Mouse (Mus musculus) 3134 (cell line): Measurements from ENCODE around the gene Stpg1.

ENCODE experiments used
- DNase-seq: peaks from one replicate; pipeline ENCODE4 v3.0.0-alpha.2; 2011; ENCODE audit warnings: low spot score; ENCODE audit not compliant: insufficient read length; ENCODE audit errors: extremely low read depth

Gene Stpg1

DNA sequence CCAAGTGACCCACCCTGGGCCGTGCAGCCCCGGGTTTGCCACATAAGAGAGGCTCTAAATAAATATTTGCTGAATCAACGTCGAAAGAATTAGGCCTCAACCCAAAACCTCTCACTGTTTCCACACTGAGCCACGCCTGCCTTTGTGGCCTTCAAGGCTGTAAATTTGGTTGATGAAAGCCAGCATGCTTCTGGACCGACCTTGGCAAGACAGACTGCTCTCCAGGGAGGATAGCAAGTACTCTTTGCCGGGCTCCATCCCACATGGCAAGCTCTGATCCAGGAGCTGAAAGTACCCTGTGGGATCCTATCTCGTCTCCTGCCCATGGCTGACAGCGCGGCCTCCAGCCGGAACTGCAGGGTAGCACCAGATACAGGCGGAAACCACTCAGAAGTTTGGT is 14.9 kb downstream of the Stpg1 start:
- DNase-seq, result no peak

DNA sequence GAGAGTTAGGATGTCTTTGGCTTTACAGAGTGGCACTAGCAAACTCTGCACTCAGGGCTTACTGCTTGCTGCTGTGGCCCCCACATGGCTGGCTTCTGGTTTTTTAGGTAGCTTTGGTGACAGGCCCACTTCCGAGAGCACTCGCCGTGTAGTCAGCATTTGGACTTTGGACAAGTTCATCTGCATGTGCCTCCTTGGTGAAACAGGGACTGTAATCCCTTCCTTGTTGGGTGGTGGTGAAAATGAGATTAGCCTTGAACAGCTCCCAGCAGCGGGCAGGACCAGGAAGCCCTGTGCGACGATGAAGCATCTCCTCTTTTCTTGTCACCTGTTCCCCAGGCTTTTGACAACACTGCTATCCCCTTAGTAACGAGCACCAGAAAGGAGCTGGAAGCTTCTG is 19.3 kb downstream of the Stpg1 start:
- no peak for DNase-seq

DNA sequence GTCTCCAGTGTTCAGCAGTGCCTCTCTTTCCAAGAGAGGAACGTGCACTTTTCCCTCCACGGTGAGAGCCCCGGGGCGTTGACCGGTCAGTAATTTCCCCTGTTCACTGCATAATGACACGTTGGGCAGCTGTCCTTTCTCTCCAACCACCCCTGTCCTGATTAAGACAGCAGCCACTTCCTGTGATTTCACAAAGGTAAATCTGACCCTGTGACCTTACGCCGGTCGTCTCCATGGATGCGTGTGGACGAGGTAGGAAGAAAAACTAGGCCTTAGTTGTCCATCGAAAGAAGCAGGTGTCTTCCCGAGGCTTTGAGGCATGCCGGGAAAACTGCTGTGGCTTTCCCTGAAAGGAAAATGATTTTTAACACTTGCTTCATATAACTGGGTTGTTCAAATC is 20.3 kb downstream of the Stpg1 start:
- DNase-seq, result no peak

DNA sequence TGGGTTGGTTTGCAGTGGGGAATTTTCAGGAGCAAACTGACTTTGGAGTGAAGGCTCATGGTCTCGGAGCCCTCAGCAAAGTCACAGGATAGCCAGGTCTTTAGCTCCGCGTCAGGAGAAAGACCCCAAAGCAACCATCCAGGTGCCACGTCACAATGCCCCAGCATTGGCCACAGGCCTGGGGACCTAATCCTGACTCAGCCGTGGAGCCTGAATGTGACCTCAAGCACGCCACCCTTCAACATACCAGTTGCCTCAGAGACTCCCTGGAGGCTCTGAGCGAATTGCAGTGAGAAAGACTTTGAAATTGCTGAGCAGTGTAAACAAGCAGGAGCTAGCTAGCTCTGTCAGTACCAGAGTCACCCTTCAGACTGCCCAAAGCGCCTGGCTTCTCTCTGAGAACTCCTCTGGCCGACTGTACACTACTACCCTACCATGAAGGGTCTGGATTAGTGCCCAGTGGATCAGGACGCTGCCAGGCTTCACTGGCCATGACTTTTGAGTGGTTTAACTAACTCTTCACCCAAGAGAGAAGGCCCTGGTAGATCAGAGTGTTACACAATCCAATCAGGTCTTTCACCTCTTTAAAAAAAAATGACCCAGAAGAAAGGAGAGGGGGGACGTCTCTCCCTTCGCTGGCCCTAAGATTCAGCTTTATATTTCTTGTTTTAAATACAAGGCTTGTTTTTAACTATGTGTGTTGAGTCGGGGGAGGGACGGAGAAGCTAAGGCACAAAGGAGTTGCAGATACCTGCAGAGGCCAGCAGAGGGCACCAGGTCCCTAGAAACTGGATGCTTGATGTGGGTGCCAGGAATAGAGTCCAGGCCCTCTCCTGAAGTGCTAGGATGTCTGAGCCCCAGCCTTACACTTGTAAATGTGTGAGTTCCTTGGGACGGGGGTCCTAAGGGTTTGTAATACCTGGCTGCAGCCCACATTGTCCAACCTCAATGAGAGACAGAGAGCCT is 22.0 kb downstream of the Stpg1 start:
- no peak for DNase-seq

DNA sequence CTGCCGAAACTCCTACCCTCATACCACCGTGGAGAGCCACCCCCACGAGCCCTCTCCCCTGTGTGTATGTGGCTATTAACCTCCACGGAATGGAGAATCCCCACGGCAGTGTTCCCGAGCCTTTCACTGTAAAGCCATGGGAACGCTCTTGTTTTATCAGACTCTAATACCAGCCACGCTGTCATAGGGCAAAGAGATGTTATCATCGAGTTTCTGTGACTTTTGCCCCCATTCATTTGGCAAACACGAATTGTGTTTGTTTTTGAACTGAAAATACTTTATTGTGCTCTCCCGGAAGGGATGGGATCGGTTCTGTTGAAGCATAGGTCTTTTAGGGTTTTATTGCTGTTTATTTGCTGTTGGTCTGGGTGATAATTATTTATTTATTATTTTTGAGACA is 23.5 kb downstream of the Stpg1 start:
- DNase-seq, result no peak

DNA sequence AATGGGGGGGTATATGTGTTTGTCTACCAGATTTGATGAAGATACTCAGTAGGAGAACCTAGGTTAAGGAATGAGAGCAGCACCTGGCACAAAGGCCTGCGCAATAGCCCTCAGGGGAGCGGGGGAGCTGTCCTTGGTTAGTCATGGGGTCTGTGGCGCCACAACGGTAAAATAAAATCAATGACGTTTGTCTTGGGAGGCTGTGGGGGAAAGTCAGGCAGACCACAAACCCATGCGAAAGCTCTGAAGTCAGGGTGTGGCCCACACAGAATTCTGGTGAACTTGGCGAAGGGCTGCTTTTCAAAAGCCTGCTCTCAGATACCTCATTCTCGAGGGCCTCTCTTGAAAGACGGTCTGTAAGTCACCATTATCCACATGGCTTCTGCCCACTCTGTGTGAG is 25.8 kb downstream of the Stpg1 start:
- no peak for DNase-seq

DNA sequence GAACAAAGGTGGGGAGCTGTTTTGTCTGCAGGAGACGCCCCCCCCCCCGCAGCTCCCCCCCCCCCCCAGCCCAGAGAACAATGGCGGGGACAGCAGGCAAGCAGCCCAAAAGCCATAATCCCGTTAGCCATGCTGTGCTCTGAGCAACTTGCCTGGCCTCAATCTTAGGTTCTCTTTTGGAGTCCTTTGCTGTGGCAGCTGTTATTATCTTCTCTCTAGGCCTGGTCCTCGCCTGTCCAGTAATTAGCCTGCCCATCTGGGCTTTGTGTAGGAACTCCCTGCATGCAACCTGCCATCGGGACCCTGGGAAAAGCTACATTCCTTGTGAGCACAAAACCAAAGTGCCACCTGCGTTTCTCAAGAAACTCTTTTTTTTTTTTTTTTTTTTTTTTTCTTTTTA is 29.3 kb downstream of the Stpg1 start:
- DNase-seq, result no peak

DNA sequence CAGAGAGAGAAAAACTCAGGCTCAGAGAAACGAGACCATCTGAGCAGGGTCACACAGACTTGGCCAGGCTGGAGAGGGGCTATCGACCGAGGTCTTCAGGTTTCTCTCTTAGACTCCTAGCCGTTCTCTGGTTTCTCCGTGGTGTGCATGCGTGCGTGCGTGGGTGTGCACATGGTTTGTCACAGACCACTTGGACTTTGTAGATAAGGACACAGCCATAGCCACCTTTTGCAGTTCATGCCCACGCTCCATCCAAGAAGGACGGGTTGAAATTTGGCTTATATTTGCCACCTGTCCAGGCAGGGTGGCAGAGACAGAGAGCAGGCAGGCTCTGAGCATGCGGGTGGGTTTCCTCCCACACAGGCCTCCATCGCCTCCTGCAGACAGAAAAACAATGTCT is 30.5 kb downstream of the Stpg1 start:
- DNase-seq, result no peak

DNA sequence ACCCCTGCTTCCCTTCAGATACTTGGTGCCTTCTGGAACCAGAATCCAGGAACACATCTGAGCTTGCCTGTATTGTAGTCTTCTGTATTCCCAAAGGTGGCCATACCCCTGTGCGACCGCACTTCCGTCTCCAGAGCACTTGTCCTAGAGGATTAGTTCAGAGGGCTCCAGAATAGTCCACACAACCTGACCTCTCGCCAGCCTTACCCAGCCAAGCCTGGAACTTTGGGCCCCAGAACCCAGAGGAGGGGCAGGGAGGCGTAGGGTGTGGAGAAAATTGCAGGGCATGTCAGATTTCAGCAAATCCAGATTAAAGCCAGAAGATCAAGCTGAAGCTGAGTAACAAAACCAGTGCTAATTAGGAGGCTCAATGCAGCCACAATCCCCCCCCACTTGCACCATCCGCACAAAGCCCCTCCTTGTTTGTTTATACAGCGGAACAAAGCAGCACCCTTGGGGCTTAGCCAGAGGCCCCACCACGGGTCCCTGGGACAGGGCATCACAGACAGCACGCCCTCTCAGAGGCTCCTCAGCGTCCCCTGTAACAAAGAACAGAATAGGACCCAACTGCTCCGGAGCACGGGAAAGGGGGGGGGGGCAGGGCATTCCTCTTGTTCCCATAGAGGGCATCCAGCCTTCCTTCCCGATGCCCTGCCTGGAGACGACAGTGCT is 31.6 kb downstream of the Stpg1 start:
- DNase-seq, result no peak

DNA sequence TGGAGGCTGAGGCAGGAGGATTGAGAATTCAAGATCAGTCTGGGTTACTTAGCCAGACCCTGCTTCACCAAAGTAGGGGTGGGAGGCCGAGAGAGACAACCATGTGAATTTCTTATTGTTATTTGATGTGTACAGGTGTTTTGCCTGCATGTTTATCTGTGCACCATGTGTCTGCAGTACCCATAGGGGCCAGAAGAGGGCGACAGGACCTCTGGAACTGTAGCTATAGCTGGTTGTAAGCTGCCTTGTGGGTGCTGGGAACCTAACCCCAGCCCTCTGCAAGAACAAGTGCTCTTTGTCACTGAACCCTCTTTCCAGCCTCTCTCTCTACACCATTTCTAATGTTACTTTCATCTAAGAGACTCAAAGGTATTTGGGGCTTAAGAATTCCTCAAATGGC is 35.7 kb downstream of the Stpg1 start:
- no peak for DNase-seq

DNA sequence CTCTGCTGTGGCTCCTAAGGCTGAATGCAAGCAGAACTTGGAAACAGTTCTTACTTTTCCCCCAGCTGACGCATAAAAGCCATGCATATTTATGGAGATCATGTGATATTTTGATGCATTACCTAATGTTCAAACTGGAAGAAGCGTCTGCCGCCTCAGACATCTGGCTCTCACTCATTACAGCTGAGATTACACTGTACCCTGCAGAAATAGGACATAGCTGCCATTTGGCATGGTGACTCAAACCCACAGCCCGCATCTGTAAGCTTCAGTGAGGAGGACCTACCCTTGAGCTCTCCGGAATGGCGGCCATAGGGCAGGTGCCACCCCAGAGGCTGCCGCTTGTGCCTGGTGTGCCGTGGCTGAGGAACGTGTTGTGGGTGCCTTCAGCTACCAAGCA is 36.6 kb downstream of the Stpg1 start:
- DNase-seq, result no peak

DNA sequence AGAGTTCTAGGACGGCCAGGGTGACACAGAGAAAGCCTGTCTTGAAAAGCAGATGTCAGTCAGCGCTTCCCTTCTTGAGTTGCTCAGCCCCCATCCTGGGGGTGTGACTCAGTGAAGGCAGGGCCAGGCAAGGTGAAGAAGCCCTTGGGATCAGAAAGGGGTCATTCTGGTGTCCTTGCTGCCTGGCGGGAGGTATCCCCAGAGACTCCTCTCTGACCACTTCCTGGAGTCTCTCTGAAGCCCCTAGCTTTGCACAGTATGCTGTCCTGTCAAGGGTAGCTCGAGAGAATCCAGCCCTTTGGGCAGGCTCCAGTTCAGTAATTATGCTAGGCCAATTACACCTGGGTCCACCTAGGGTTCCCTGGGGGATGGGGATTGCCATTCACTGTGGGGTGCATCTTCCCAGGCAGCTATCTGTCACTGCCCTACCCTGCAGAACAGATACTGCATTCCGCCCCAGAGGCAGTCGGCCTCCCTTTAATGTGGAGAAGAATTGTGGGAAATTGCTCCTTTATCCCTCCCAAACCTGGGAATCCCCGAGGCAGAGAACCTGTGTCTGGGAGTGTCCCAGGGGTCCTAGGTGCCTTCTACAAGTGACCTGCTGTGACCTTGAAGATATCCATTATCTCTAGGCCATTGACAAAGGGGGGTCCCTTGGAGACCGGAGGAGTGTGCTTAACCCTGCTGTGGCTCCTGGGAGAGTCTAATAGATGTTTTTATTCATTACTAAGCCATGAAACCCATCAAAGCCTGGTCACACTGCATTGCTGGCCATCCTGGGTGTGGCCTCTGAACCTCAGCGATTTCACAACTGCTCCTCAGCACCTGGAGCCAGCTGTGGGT is 37.4 kb downstream of the Stpg1 start:
- no peak for DNase-seq

DNA sequence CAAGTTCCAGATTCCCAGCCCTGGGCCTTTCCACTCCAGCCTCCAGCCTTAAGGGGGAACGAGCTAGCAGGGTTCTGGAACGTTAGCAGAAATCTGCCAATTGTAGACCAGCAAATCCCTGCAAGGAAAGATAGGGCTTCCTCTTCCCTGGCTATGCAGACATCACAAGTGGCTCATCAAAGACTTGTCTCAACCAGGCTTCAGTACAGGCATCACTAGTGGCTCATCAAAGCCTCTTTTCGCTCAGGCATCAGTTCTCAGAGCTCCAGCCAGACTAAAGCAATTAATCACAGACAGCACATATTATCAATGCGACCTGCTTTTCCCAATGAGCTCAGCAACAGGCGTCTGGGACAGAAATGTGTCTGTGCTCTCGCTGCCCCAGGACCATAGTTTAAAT is 38.4 kb downstream of the Stpg1 start:
- no peak for DNase-seq

DNA sequence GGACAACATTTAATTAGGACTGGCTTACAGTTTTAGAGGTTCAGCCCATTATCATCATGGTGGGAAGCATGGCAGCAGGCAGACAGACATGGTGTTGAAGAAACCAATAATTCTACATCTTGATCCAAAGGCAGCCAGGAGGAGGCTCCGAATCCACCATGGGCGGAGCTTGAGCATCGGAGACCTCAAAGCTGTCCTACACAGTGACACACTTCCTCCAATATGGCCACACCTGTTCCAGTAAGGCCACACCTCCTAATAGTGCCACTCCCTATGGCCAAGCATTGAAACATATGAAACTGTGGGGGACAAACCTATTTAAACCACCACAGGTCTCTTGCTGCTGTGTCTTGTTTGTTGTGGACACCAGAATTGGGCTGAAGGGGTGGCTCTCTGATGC is 40.4 kb downstream of the Stpg1 start:
- DNase-seq, result no peak

DNA sequence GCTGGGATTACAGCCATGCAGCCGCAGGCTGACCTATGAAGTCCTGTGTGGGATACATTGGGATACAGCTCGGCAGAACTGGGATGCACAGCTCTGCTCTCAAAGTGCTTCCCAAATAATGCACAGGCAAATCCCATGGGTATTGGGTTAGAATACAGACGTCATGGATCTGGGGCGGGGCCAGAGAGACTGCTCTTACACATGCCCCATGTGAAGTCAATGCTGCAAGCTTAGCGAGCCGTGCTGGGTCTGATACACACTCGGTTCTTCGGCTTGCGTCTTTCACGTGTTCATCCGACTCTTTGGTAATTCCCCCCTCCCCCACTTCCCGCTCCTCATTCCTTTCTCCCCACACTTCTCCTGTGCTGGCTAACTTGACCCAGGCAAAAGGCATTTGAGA is 44.5 kb downstream of the Stpg1 start:
- DNase-seq, result no peak

DNA sequence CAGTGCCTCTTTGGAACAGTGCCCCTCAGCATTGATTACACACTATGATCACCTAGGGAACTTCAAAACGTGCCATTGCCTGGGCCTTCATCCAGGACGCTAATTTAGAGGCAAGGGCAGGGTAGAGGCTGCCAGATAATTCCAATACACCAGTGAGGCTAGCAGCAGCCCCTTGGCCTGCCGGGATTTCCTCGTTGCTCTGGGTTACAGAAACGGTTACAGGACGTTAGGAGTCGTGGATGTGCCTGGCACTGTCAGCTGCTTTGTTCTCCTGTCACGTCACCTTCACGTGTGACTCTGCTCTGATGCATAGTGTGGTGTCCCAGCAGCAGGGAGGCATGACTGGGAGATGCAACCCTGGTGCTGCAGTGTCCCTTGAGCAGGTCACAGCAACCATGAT is 45.5 kb downstream of the Stpg1 start:
- DNase-seq, result no peak

DNA sequence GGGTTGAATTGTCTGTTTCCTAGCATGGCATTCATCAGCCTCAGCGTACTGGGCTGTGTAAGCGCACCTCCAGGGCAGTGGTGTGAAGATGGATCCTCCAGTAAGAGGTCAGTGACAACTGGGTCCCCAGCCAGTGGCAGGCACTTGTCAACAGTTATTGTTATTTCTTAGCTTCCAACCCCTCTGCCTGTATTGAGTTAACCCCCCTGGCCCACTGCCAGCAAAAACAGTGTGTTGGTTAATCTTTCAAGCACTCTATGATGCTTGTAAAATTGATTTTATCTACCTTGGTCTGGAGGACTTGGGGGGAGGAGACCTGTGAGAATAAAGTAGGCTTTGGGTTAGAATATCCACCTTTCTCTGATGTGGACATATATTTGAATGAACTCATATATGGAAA is 49.7 kb downstream of the Stpg1 start:
- no peak for DNase-seq

DNA sequence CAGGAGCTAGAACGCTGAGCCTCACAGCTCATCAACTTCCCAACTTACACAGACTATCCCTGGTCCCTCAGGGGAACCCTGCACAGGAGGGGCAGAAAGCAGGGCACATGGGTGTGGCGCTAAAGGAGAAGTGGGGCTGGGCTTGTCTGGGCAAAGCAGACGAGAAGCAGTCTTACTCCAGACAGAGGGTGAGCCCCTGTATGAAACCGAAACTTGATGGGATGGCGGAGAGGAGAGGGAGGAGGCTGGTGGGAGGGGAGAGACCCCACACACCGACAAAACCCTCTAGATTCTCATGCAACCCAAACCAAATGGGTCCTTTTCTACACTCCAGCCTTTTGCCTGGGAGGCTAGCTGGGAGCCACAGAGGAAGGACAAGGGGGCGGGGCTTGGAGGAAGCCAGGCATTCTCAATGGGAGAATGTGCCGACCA is 50.5 kb downstream of the Stpg1 start:
- DNase-seq, result no peak

DNA sequence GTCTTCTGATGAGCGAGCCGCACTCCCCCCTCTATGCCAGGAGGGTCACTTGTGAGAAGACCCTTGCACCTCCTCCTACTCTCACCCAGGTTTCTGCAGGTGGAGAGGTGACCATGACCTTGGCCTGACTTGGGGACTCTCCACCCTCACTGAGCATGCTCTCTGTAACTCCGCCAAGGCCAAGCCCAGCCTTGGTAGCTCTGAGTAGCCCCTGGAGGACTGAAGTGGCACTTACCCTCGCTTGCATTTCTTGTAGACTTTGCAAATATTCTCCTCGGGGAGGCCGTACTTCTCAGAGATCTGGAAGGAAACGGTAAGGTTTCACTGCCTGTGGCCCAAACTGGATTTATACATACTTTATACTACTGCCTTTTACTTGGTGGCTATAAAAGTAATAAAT is 51.4 kb downstream of the Stpg1 start:
- DNase-seq, result no peak

DNA sequence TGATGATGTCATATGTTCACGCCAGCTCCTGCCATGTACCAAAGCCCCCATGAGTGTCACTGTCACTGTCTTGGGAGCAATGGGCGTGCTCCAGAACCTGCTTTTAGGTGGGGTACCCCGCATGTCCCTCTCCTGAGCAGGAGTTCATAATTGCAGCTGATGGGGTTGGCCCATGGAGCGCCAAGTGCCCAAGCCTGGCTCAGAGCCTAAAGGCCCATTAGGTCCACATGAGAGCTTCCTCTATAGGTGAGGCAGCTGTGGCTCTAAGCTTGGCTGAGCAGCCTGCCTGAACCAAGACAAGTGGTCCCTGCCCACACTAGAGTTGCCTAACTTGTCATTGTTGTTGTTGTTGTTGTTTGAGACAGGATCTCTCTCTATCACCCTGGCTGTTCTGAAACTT is 52.2 kb downstream of the Stpg1 start:
- no peak for DNase-seq

DNA sequence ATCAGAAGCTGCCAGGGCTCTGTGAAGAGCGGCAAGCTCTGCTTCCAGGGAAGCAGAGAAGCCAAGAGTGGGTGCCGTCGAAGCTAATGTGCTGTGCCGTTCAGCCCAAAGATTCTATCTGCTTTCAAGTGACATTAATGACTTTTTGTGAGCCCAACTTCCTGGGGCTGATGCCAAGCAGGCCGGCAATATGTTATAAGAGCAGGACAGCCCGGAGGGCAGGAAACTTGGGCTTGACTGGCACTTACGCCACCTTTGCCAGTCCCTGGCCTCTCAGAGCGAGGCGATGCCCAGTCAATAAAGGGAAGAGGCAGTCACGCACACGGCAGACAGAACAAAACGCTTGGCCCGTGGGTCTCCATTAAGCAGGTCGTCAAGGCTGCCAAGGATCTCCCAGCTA is 53.0 kb downstream of the Stpg1 start:
- no peak for DNase-seq
